Mouse (Mus musculus): ENCODE measurements around the gene Olfr597.
"Not testable (repeated sequence)": the region's sequence is repeated elsewhere in the genome, so short reads cannot be mapped to it uniquely, and the experiment has no call there.

The Olfr597 gene

DNA sequence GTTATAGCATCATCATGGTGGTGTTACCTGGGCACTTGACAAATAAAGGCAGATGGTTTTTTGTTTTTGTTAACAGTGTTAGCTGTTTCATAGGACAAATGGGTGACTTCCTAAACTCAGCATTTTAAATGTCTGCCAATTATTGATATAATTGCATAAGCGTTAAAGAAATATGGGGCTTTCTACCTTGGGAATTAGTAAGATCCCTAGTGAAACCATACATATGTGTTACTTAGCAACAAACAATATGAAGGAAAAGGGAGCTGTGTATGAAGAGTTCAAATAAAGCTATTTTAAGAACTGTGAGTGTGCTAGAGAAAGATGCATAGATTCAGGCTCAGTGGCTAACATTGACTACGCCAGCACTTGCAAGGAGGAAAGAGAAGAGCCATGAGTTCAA, at the start of gene Olfr597:
TSS of gene Olfr597 (plus strand) at position 301 of the 400 bp plus-strand sequence.
- not testable (repeated sequence) for DNase-seq

GRCm38 (mm10) chr7:103305348-103305747, 10.8 kb upstream of the Olfr597 start, which contains the start of gene Olfr596:
Olfr596 (plus strand) TSS chr7:103305648.
- DNase-seq = not testable (repeated sequence)

- no peak for DNase-seq
Measured at GRCm38 (mm10) chr7:103323268-103323667, 7.2 kb downstream of the Olfr597 start, which contains the start of gene Olfr598. Olfr598 (plus strand) TSS chr7:103323568.

- DNase-seq = no peak
Measured at GRCm38 (mm10) chr7:103335617-103336016, 19.5 kb downstream of the Olfr597 start, which contains the start of gene Olfr599. Olfr599 (plus strand) TSS chr7:103335917.

- no peak for DNase-seq
Measured at GRCm38 (mm10) chr7:103349569-103349968, 33.5 kb downstream of the Olfr597 start, which contains the start of gene Olfr600. Olfr600 (minus strand) TSS chr7:103349669.

GRCm38 (mm10) chr7:103362555-103362954, 46.4 kb downstream of the Olfr597 start, which contains the start of gene Olfr601:
Olfr601 (minus strand) TSS chr7:103362655.
- no peak for DNase-seq
